8 mouse cellular contexts compared by ENCODE assay signal in the genomic region with DNA sequence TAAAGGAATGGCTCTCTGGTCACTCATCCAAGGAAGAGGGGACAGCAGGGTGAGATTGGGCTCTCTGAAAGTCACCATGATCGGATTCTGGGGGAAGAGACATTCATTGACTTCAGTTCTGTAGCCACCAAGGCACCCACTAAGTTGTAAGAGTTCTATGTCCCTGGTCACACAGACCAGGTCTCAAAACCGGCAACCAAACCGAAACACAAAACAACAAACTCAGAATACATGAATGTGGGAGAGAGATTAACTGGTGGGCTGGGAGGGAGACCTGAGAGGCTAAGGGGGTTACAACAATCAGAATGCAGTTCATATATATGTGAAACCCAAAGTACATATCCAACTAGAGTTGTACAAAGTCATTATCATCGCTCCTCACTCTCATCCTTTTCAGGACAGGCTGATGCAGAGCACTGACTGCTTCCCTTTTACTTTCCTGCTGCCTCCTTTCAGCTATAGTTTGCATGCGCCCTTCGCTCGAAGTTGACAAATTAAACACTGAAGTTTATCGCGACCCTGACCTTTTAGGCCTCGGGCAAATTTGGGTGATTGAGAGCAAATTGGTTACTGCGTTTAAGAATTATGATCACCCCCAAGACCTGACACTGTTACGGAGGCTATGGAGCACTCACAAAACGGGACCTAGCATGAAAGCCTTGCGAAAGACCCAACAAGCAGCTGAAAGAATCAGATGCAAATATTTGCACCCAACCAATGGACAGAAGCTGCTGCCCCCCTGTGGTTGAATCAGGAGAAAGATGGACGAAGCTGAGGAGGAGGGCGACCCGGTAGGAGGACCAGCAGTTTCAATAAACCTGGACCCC. TPM values are rescaled to one million over a fixed set of nuclear protein-coding genes. Genes with fewer than 3 reads are reported as not detected.
A peak's percentile ranks its signal among the peaks of the same experiment; 100 is the strongest.
DNase-seq lines count a peak whose midpoint lies in the region; ATAC-seq lines count a peak whose summit lies in the region.
"Had no signal": no experiment of that assay in that cellular context is flagged by ENCODE, and none has a peak within 500 bp of the region (broad histone marks: within the 10 kb centered on the region; RNA-seq: fewer than 3 reads in every experiment).

No protein-coding gene starts in this region.

- 0 out of 2 replicates have a peak overlapping the region, but pooled peaks have one; percentile 56 for H3K27ac ChIP-seq in heart, embryonic 10.5 days
- H3K27ac ChIP-seq in kidney, embryonic 15.5 days = no peak overlapping the region

- H3K36me3 ChIP-seq in heart, embryonic 10.5 days = no peaks in the 10 kb centered on the region
- H3K36me3 ChIP-seq in kidney, embryonic 15.5 days = no peaks in the 10 kb centered on the region

- 11% methylated on average over 17 of the region's 17 CpGs for WGBS in heart, embryonic 10.5 days
- WGBS in kidney, embryonic 15.5 days = 12% methylated on average over 17 of the region's 17 CpGs

- H3K27me3 ChIP-seq in heart, embryonic 10.5 days (ENCODE audit: insufficient read depth, poor library complexity, severe bottlenecking) = no peaks in the 10 kb centered on the region
- H3K27me3 ChIP-seq in kidney, embryonic 15.5 days = no peaks in the 10 kb centered on the region

- no peak for ATAC-seq in kidney, embryonic 15.5 days (replicated peaks; ENCODE audit: low FRiP score)

- peak overlapping the region; percentile 75 for H3K4me2 ChIP-seq in kidney, embryonic 15.5 days

- DNase-seq in B cell, adult 2 months = peak; percentile 71 to 72
- peak; percentile 74 for DNase-seq in ES-CJ7 (ENCODE audit: low read depth, low spot score)
- DNase-seq in cerebellum, adult 9-11 months = peak; percentile 51
- peak; percentile 86 for DNase-seq in heart, embryonic 10.5 days (ENCODE audit: low spot score)
- peak; percentile 60 for DNase-seq in lung, postnatal 14 days
- peak; percentile 28 to 58 for DNase-seq in spleen, postnatal 14 days (ENCODE audit: low spot score in 2 of 2)

- H3K4me3 ChIP-seq in heart, embryonic 10.5 days = peak overlapping the region; percentile 68
- H3K4me3 ChIP-seq in kidney, embryonic 15.5 days (replicated peaks) = peak overlapping the region; percentile 66

- H3K4me1 ChIP-seq in heart, embryonic 10.5 days = peaks cover 23% of the 10 kb centered on the region
- peaks cover 23% of the 10 kb centered on the region for H3K4me1 ChIP-seq in kidney, embryonic 15.5 days

- no peaks in the 10 kb centered on the region for H3K9me3 ChIP-seq in heart, embryonic 10.5 days
- no peaks in the 10 kb centered on the region for H3K9me3 ChIP-seq in kidney, embryonic 15.5 days (replicated peaks)

- H3K9ac ChIP-seq in kidney, embryonic 15.5 days = no peak overlapping the region

RNA-seq across cellular contexts. Expression of gene Olfr1423, which starts 33.8 kb away (rescaled TPM):
- 0.05 TPM in 1 of 2 replicates, not detected in the other for polyA plus RNA-seq in heart, embryonic 10.5 days (2016; fragmentation: Nextera tagmentation; extraction: Ambion mirVana)
- polyA plus RNA-seq in kidney, embryonic 15.5 days (2015; fragmentation: Nextera tagmentation; extraction: Ambion mirVana) = not detected in 2 replicates
- polyA plus RNA-seq: large intestine, adult 2 months had no signal

RNA-seq across cellular contexts. Expression of gene Osbp, which starts 41.6 kb away (rescaled TPM):
- polyA plus RNA-seq in heart, embryonic 10.5 days (2016; fragmentation: Nextera tagmentation; extraction: Ambion mirVana) = 4.7 and 5.8 TPM in 2 replicates
- polyA plus RNA-seq in kidney, embryonic 15.5 days (2015; fragmentation: Nextera tagmentation; extraction: Ambion mirVana) = 3.9 and 4.2 TPM in 2 replicates

RNA-seq across cellular contexts. Expression of gene Olfr1424, which starts 55.2 kb away (rescaled TPM):
- polyA plus RNA-seq in heart, embryonic 10.5 days (2016; fragmentation: Nextera tagmentation; extraction: Ambion mirVana) = not detected in 2 replicates
- polyA plus RNA-seq in kidney, embryonic 15.5 days (2015; fragmentation: Nextera tagmentation; extraction: Ambion mirVana) = not detected in 2 replicates
- polyA plus RNA-seq: large intestine, adult 2 months had no signal
